Mouse (Mus musculus) MEL (cell line): ENCODE data around the gene Stk4. TPM values are rescaled to one million over a fixed set of nuclear protein-coding genes. Genes with fewer than 3 reads are reported as not detected.

Experiments used
- DNase-seq: peaks from one replicate; pipeline ENCODE4 v3.0.0; 2011; ENCODE audit warnings: low read depth, low spot score
- H3K27ac ChIP-seq: 2 replicates; pipeline ENCODE4 v1.5.1; 2012; ENCODE audit warnings: low read depth, mild to moderate bottlenecking, control low read depth, low read length, moderate library complexity; ENCODE audit not compliant: control insufficient read depth
- H3K27me3 ChIP-seq, 2 experiments: fragments of 150-350 bp in 1 of 2; sonication (generic) in 1 of 2; 2 replicates each; pipeline ENCODE4 v1.6.1; 2012; ENCODE audit warnings: low read length in 2 of 2, mild to moderate bottlenecking in 2 of 2, improper control_type of control experiment in 1 of 2, moderate library complexity in 1 of 2; ENCODE audit not compliant: insufficient read depth in 2 of 2, control insufficient read depth in 1 of 2
- H3K36me3 ChIP-seq, 2 experiments: 2 replicates each; pipeline ENCODE4 v1.6.1; 2012 to 2014; ENCODE audit warnings: low read length in 2 of 2, improper control_type of control experiment in 1 of 2, inconsistent platforms in 1 of 2, mild to moderate bottlenecking in 1 of 2; ENCODE audit not compliant: insufficient read depth in 2 of 2, control insufficient read depth in 1 of 2
- H3K4me1 ChIP-seq, 2 experiments: fragments of 150-350 bp in 1 of 2; sonication (generic) in 1 of 2; 2 replicates each; pipeline ENCODE4 v1.6.1; 2012; ENCODE audit warnings: low read length in 2 of 2, improper control_type of control experiment in 1 of 2, mild to moderate bottlenecking in 1 of 2; ENCODE audit not compliant: insufficient read depth in 2 of 2, control insufficient read depth in 1 of 2
- H3K4me3 ChIP-seq, 2 experiments: fragments of 150-350 bp in 1 of 2; sonication (generic) in 1 of 2; 2 replicates each; pipeline ENCODE4 v1.5.1; 2012; ENCODE audit warnings: low read depth in 2 of 2, low read length in 2 of 2, mild to moderate bottlenecking in 2 of 2, moderate library complexity in 2 of 2, control low read depth in 1 of 2, improper control_type of control experiment in 1 of 2; ENCODE audit not compliant: control insufficient read depth in 1 of 2, insufficient read depth in 1 of 2
- H3K79me2 ChIP-seq: 2 replicates; pipeline ENCODE4 v1.6.1; 2012; ENCODE audit warnings: mild to moderate bottlenecking, low read length, moderate library complexity; ENCODE audit not compliant: control insufficient read depth, poor library complexity, insufficient read depth
- H3K9ac ChIP-seq: 2 replicates; pipeline ENCODE4 v1.6.1; 2012; ENCODE audit warnings: low read depth, mild to moderate bottlenecking, control low read depth, low read length, moderate library complexity; ENCODE audit not compliant: control insufficient read depth, poor library complexity, severe bottlenecking
- H3K9me3 ChIP-seq: fragments of 150-350 bp; sonication (generic); replicated peaks from 2 replicates; pipeline ENCODE4 v1.6.1; 2012; ENCODE audit warnings: mild to moderate bottlenecking, low read length, improper control_type of control experiment, moderate library complexity; ENCODE audit not compliant: insufficient read depth
- BHLHE40 ChIP-seq: IDR thresholded peaks from 2 replicates; pipeline ENCODE4 v1.6.1; 2012; ENCODE audit warnings: low read depth, mild to moderate bottlenecking, inconsistent platforms, low read length, improper control_type of control experiment, borderline replicate concordance
- CHD1 ChIP-seq: IDR thresholded peaks from 2 replicates; pipeline ENCODE4 v1.6.1; 2012; ENCODE audit warnings: low read depth, mild to moderate bottlenecking, inconsistent platforms, low read length, improper control_type of control experiment
- E2F4 ChIP-seq: IDR thresholded peaks from 2 replicates; pipeline ENCODE4 v1.6.1; 2011; ENCODE audit warnings: low read depth, low read length, improper control_type of control experiment, borderline replicate concordance
- EP300 ChIP-seq, 2 experiments: IDR thresholded peaks; 2 replicates each; pipeline ENCODE4 v1.6.1; 2011; ENCODE audit warnings: improper control_type of control experiment in 2 of 2, low read length in 2 of 2, low read depth in 1 of 2, mild to moderate bottlenecking in 1 of 2
- GABPA ChIP-seq: IDR thresholded peaks from 2 replicates; pipeline ENCODE4 v1.6.1; 2012; ENCODE audit warnings: low read depth, mild to moderate bottlenecking, inconsistent platforms, low read length, improper control_type of control experiment, moderate library complexity
- HCFC1 ChIP-seq: IDR thresholded peaks from 2 replicates; pipeline ENCODE4 v1.6.1; 2012; ENCODE audit warnings: low read depth, mild to moderate bottlenecking, inconsistent platforms, low read length, improper control_type of control experiment, moderate library complexity
- JUND ChIP-seq: IDR thresholded peaks from 2 replicates; pipeline ENCODE4 v1.6.1; 2011; ENCODE audit warnings: low read depth, mild to moderate bottlenecking, improper control_type of control experiment, low read length
- MAX ChIP-seq: IDR thresholded peaks from 2 replicates; pipeline ENCODE4 v1.6.1; 2011; ENCODE audit warnings: low read length, improper control_type of control experiment
- MAZ ChIP-seq: IDR thresholded peaks from 2 replicates; pipeline ENCODE4 v1.6.1; 2012; ENCODE audit warnings: low read depth, mild to moderate bottlenecking, inconsistent platforms, low read length, improper control_type of control experiment
- MYB ChIP-seq: IDR thresholded peaks from 2 replicates; pipeline ENCODE4 v1.6.1; 2011; ENCODE audit warnings: mild to moderate bottlenecking, low read depth, low read length, improper control_type of control experiment
- MYC ChIP-seq: IDR thresholded peaks from 2 replicates; pipeline ENCODE4 v1.6.1; 2011; ENCODE audit warnings: low read depth, mild to moderate bottlenecking, low read length, improper control_type of control experiment, moderate library complexity
- NELFE ChIP-seq: IDR thresholded peaks from 2 replicates; pipeline ENCODE4 v1.6.1; 2011; ENCODE audit warnings: low read depth, low read length, improper control_type of control experiment
- NRF1 ChIP-seq: IDR thresholded peaks from 2 replicates; pipeline ENCODE4 v1.6.1; 2014; ENCODE audit warnings: low read depth, mild to moderate bottlenecking, inconsistent platforms, low read length, improper control_type of control experiment, moderate library complexity; ENCODE audit not compliant: poor library complexity, insufficient read depth, severe bottlenecking
- POLR2A ChIP-seq, 2 experiments: IDR thresholded peaks; 2 replicates each; pipeline ENCODE4 v1.6.1; 2011 to 2012; ENCODE audit warnings: low read length in 2 of 2, mild to moderate bottlenecking in 2 of 2, control low read depth in 1 of 2, improper control_type of control experiment in 1 of 2, low read depth in 1 of 2, moderate library complexity in 1 of 2; ENCODE audit not compliant: control insufficient read depth in 1 of 2, insufficient read depth in 1 of 2, poor library complexity in 1 of 2
- POLR2AphosphoS5 ChIP-seq: IDR thresholded peaks from 2 replicates; pipeline ENCODE4 v1.6.1; 2012; ENCODE audit warnings: low read depth, borderline replicate concordance, mild to moderate bottlenecking, inconsistent platforms, low read length, moderate library complexity, mixed read lengths
- SIN3A ChIP-seq: IDR thresholded peaks from 2 replicates; pipeline ENCODE4 v1.6.1; 2012; ENCODE audit warnings: low read length, improper control_type of control experiment, inconsistent platforms
- SMC3 ChIP-seq: IDR thresholded peaks from 2 replicates; pipeline ENCODE4 v1.6.1; 2011; ENCODE audit warnings: low read depth, low read length, improper control_type of control experiment
- TBP ChIP-seq: IDR thresholded peaks from 2 replicates; pipeline ENCODE4 v1.8.0; 2011; ENCODE audit warnings: low read depth, low read length, improper control_type of control experiment
- TCF12 ChIP-seq: IDR thresholded peaks from 2 replicates; pipeline ENCODE4 v1.6.1; 2014; ENCODE audit warnings: low read depth, mild to moderate bottlenecking, inconsistent platforms, low read length, improper control_type of control experiment, moderate library complexity
- USF2 ChIP-seq, 2 experiments: IDR thresholded peaks; 2 replicates each; pipeline ENCODE4 v1.6.1; 2011 to 2012; ENCODE audit warnings: improper control_type of control experiment in 2 of 2, low read length in 2 of 2, borderline replicate concordance in 1 of 2, inconsistent platforms in 1 of 2, low read depth in 1 of 2, mild to moderate bottlenecking in 1 of 2; ENCODE audit not compliant: insufficient read depth in 1 of 2
- ZKSCAN1 ChIP-seq: IDR thresholded peaks from 2 replicates; pipeline ENCODE4 v1.6.1; 2012; ENCODE audit warnings: low read depth, mild to moderate bottlenecking, inconsistent platforms, low read length, improper control_type of control experiment, moderate library complexity
- ZMIZ1 ChIP-seq: IDR thresholded peaks from 2 replicates; pipeline ENCODE4 v1.6.1; 2012; ENCODE audit warnings: low read depth, mild to moderate bottlenecking, inconsistent platforms, low read length, improper control_type of control experiment, moderate library complexity
- ZNF384 ChIP-seq: IDR thresholded peaks from 2 replicates; pipeline ENCODE4 v1.6.1; 2012; ENCODE audit warnings: low read depth, mild to moderate bottlenecking, inconsistent platforms, low read length, improper control_type of control experiment
- polyA plus RNA-seq, 2 experiments: library from polyadenylated mRNA; stranded (reverse) in 1 of 2; unstranded in 1 of 2; fragments of >175 nt in 1 of 2; fragments of >200 nt in 1 of 2; gene quantifications; 2 replicates each; pipeline versions ENCODE4 v1.2.1 to v1.2.4; 2012; ENCODE audit warnings: low replicate concordance in 2 of 2, low read depth in 1 of 2; ENCODE audit not compliant: insufficient read length in 2 of 2, insufficient read depth in 1 of 2, missing spikeins in 1 of 2
- total RNA-seq: library from RNA; depleted of rRNA; stranded (reverse); fragments of 300-350 nt; gene quantifications from 2 replicates; pipeline ENCODE4 v1.2.3, GENCODE M21; 2012

Gene Stk4
- total and polyA plus RNA-seq, 3 experiments, result 46.8 to 56.1 TPM; not detected in 1

- TF ChIP-seq SMC3 (no peak), MYB (no peak)
Observed at GRCm38 (mm10) chr2:164150086-164150760, 80.1 kb downstream of the Stk4 start (continued).

- peaks cover 0 to 8% of the 10 kb centered on the region in 2 experiments; a peak in 2 of 4 replicates for H3K36me3 ChIP-seq
- H3K9ac ChIP-seq, result no peak overlapping the region
- H3K4me1 ChIP-seq, result no peaks in the 10 kb centered on the region
- H3K9me3 ChIP-seq, result no peaks in the 10 kb centered on the region
- no peak overlapping the region for H3K4me3 ChIP-seq
- H3K79me2 ChIP-seq, result no peaks in the 10 kb centered on the region
- no peak overlapping the region for H3K27ac ChIP-seq
- TF ChIP-seq ZMIZ1 (no peak), BHLHE40 (no peak), CHD1 (no peak), JUND (no peak), TBP (no peak), MYC (no peak), E2F4 (no peak), NRF1 (no peak), EP300 (IDR thresholded peaks at IDR 0.05; ENCODE audit: low read depth in 1 of 2, low read length in 2 of 2) (no peak), MAZ (no peak), POLR2AphosphoS5 (no peak), SMC3 (no peak), GABPA (no peak), USF2 (IDR thresholded peaks at IDR 0.05; ENCODE audit: borderline replicate concordance in 1 of 2, insufficient read depth in 1 of 2, low read depth in 1 of 2, low read length in 2 of 2) (no peak), MAX (no peak), POLR2A (IDR thresholded peaks at IDR 0.05; ENCODE audit: control insufficient read depth in 1 of 2, insufficient read depth in 1 of 2, low read depth in 1 of 2, low read length in 2 of 2, poor library complexity in 1 of 2) (no peak)
- H3K27me3 ChIP-seq, result no peaks in the 10 kb centered on the region
- DNase-seq, result no peak
Observed at GRCm38 (mm10) chr2:164152341-164152740, 82.2 kb downstream of the Stk4 start.

GRCm38 (mm10) chr2:164154007-164154406, 83.9 kb downstream of the Stk4 start:
- no peak for DNase-seq
- peaks cover 0 to 6% of the 10 kb centered on the region in 2 experiments; a peak in 2 of 4 replicates for H3K36me3 ChIP-seq

More at GRCm38 (mm10) chr2:164154007-164154406, 83.9 kb downstream of the Stk4 start:
- no peak overlapping the region for H3K9ac ChIP-seq
- H3K27ac ChIP-seq, result no peak overlapping the region
- H3K4me3 ChIP-seq, result no peak overlapping the region
- H3K4me1 ChIP-seq, result no peaks in the 10 kb centered on the region
- TF ChIP-seq TCF12, result no peak
- TF ChIP-seq SIN3A, result no peak
- TF ChIP-seq BHLHE40, result no peak
- TF ChIP-seq ZNF384, result no peak
- TF ChIP-seq MAX, result no peak
- no peak for TF ChIP-seq HCFC1
- no peak for TF ChIP-seq MYC
- no peak for TF ChIP-seq NELFE
- TF ChIP-seq ZKSCAN1, result no peak
- no peaks in the 10 kb centered on the region for H3K9me3 ChIP-seq
- H3K27me3 ChIP-seq, result no peaks in the 10 kb centered on the region
- no peaks in the 10 kb centered on the region for H3K79me2 ChIP-seq
